Mouse (Mus musculus): ENCODE results near the gene Grip2. TPM values are rescaled to one million over a fixed set of nuclear protein-coding genes. Genes with fewer than 3 reads are reported as not detected.

Gene Grip2
- polyA plus RNA-seq (2021; fragmentation: Nextera tagmentation) = 1.3 and 2.8 TPM in 2 replicates
- long read RNA-seq, experiment 1, full-length matches to known transcripts = 2 of 9 reads
- long read RNA-seq, experiment 1, partial matches to known transcripts = 5 of 9 reads
- long read RNA-seq, experiment 1, other reads (novel, unspliced or antisense) = 2 of 9 reads
- long read RNA-seq, experiment 2, partial matches to known transcripts = 0 of 1 reads
- long read RNA-seq, experiment 2, other reads (novel, unspliced or antisense) = 1 of 1 reads

GRCm38 (mm10) chr6:91827016-91827570 is at the start of gene Grip2:
Grip2 (minus strand) TSS chr6:91827250.

Other genes with a start within 250 kb of the Grip2 start
- gene Slc6a6, start 143.2 kb downstream of the Grip2 start, polyA plus RNA-seq (2021; fragmentation: Nextera tagmentation) = 38.6 and 55.7 TPM in 2 replicates
- gene Ccdc174, start 50.8 kb upstream of the Grip2 start, polyA plus RNA-seq (2021; fragmentation: Nextera tagmentation) = 23.2 and 35.4 TPM in 2 replicates
- gene 4930590J08Rik, start 75.6 kb upstream of the Grip2 start, polyA plus RNA-seq (2021; fragmentation: Nextera tagmentation) = 0.13 and 0.23 TPM in 2 replicates
- 0.65 and 0.75 TPM in 2 replicates for gene Fgd5, start 151.6 kb upstream of the Grip2 start, polyA plus RNA-seq (2021; fragmentation: Nextera tagmentation)

Data from left cerebral cortex, adult 6 months (tissue).